Mouse (Mus musculus) ES-E14 (cell line): ENCODE measurements around the gene Grsf1. TPM values are rescaled to one million over a fixed set of nuclear protein-coding genes. Genes with fewer than 3 reads are reported as not detected.

Experiments used
- DNase-seq: peaks from one replicate; pipeline ENCODE4 v3.0.0-alpha.2; 2013; ENCODE audit warnings: low read depth, low spot score
- H3K27ac ChIP-seq: 2 replicates; pipeline ENCODE4 v1.5.1; 2012; ENCODE audit warnings: low read depth, mild to moderate bottlenecking, low read length, moderate library complexity, mixed read lengths; ENCODE audit not compliant: poor library complexity, insufficient read depth, severe bottlenecking
- H3K36me3 ChIP-seq: 2 replicates; pipeline ENCODE4 v1.6.1; 2012; ENCODE audit warnings: mild to moderate bottlenecking, low read length, moderate library complexity, mixed read lengths; ENCODE audit not compliant: control insufficient read depth, poor library complexity, insufficient read depth, severe bottlenecking
- H3K4me1 ChIP-seq, 2 experiments: fragments of 150-350 bp in 1 of 2; sonication (generic) in 1 of 2; 2 replicates each; pipeline ENCODE4 v1.6.1; 2012; ENCODE audit warnings: low read length in 2 of 2, mild to moderate bottlenecking in 1 of 2, mixed read lengths in 1 of 2; ENCODE audit not compliant: control insufficient read depth in 2 of 2, insufficient read depth in 2 of 2, poor library complexity in 1 of 2
- H3K4me3 ChIP-seq, 2 experiments: fragments of 150-350 bp in 1 of 2; sonication (generic) in 1 of 2; 2 replicates each; pipeline ENCODE4 v1.5.1; 2012; ENCODE audit warnings: low read length in 2 of 2, low read depth in 1 of 2, mild to moderate bottlenecking in 1 of 2, mixed read lengths in 1 of 2; ENCODE audit not compliant: insufficient read depth in 1 of 2, poor library complexity in 1 of 2, severe bottlenecking in 1 of 2
- H3K9ac ChIP-seq: 2 replicates; pipeline ENCODE4 v1.6.1; 2012; ENCODE audit warnings: low read depth, mild to moderate bottlenecking, low read length, mixed read lengths; ENCODE audit not compliant: poor library complexity, insufficient read depth, severe bottlenecking
- H3K9me3 ChIP-seq: fragments of 150-350 bp; sonication (generic); 2 replicates; pipeline ENCODE4 v1.6.1; 2012; ENCODE audit warnings: low read depth, mild to moderate bottlenecking, low read length; ENCODE audit not compliant: control insufficient read depth, insufficient read depth
- CHD2 ChIP-seq: IDR thresholded peaks from 2 replicates; pipeline ENCODE4 v1.6.1; 2014; ENCODE audit warnings: mild to moderate bottlenecking, low read depth, low read length, inconsistent platforms
- HCFC1 ChIP-seq: IDR thresholded peaks from 2 replicates; pipeline ENCODE4 v1.6.1; 2012; ENCODE audit warnings: low read length, inconsistent platforms, borderline replicate concordance; ENCODE audit not compliant: insufficient read depth
- MAFK ChIP-seq: IDR thresholded peaks from 2 replicates; pipeline ENCODE4 v1.6.1; 2014; ENCODE audit warnings: mild to moderate bottlenecking, low read depth, low read length, inconsistent platforms; ENCODE audit not compliant: insufficient read depth
- ZC3H11A ChIP-seq: IDR thresholded peaks from 2 replicates; pipeline ENCODE4 v1.6.1; 2012; ENCODE audit warnings: low read depth, mild to moderate bottlenecking, inconsistent platforms, low read length, borderline replicate concordance
- ZNF384 ChIP-seq: IDR thresholded peaks from 2 replicates; pipeline ENCODE4 v1.6.1; 2012; ENCODE audit warnings: low read depth, low read length, inconsistent platforms
- in situ Hi-C, 2 experiments: fragments of 600-800 bp; cut with MboI; formaldehyde crosslinking; loops; one replicate each; pipeline ENCODE4 v1.15.1; 2025; ENCODE audit warnings: low sequenced_read_pairs in 2 of 2, inconsistent platforms in 1 of 2; ENCODE audit not compliant: unreplicated experiment in 2 of 2
- total RNA-seq: library from RNA; depleted of rRNA; stranded (reverse); fragments of 300-350 nt; gene quantifications from 2 replicates; pipeline ENCODE4 v1.2.3, GENCODE M21; 2012

Gene Grsf1
- total RNA-seq, 1 experiment: 54.2 TPM

DNA sequence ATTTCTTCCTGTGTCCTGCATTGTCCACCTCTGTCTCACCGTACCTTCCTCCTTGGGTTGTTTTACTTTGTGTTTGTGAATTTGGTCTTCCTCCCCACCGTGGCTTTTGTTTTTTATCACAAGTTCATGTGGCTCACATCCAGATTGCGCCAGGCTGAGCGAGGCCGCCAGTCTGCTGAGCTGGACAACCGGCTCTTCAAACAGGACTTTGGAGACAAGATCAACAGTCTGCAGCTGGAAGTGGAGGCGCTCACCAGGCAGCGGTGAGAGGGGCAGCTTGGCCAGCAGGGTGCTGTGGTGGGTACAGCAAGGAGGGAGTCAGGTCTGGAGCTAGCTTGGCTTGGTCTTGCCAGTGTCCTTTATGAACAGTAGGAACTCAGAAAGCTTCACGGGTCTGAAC is 33.2 kb downstream of the Grsf1 start:
- Histone ChIP-seq H3K36me3 (peaks cover 4% of the 10 kb centered on the region; the same call in 1 of the 2 replicates), H3K4me3 (no peak overlapping the region), H3K9ac (no peak overlapping the region), H3K4me1 (no peaks in the 10 kb centered on the region), H3K27ac (no peak overlapping the region), H3K9me3 (no peaks in the 10 kb centered on the region)
- no peak for TF ChIP-seq ZC3H11A
- TF ChIP-seq HCFC1: no peak
- no peak for TF ChIP-seq ZNF384
- no peak for TF ChIP-seq MAFK
- no peak for TF ChIP-seq CHD2
- in situ Hi-C loops: no loop called here
- DNase-seq: no peak

DNA sequence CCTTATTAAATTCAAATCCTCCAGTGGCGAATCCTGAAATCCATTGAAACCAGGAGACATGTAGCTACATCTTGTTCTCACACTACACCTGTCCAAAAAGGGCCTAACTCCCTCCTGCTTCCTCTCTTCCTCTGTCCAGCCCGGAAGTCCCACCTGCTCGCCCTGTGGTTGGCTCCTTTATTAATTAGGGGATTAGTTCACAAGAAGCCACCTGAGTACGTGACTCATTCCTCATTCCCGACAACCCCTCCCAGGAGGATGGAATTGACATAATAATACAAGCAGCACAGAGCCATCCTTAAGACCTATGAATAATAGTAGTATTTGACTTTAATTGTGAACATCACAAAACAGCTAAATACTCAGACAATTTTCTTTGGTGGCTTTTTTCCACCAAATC is 41.9 kb downstream of the Grsf1 start:
- DNase-seq: no peak
- H3K9me3 ChIP-seq: no peaks in the 10 kb centered on the region
- TF ChIP-seq ZNF384 (no peak), ZC3H11A (no peak), MAFK (no peak), HCFC1 (no peak), CHD2 (no peak)
- H3K9ac ChIP-seq: no peak overlapping the region
- no peak overlapping the region for H3K27ac ChIP-seq
- in situ Hi-C loops: no loop called here
- H3K36me3 ChIP-seq: peaks cover 7% of the 10 kb centered on the region
- no peak overlapping the region for H3K4me3 ChIP-seq
- peaks cover 0 to 2% of the 10 kb centered on the region in 2 experiments; a peak in 1 of 4 replicates for H3K4me1 ChIP-seq

DNA sequence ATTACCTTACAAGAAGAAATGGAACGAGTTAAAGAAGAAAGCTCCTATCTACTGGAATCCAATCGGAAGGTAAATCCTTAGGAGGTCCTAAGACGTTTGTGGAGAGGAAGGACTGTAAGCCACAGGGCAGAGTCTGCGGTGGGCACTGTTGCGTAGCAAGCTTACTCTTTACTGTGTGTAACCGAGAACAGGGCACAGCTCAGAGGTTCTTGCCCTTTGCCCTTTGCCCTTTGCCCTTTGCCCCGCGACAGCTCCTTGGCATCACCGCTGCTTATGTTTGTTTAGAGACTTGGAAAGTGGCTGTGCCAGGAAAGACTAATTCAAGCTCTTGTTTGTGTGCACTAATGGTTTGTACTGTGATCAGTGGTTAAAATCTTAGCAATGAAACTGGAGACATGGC is 43.5 kb downstream of the Grsf1 start:
- peaks cover 5% of the 10 kb centered on the region for H3K36me3 ChIP-seq
- no peak overlapping the region for H3K4me3 ChIP-seq
- H3K4me1 ChIP-seq: peaks cover 0 to 2% of the 10 kb centered on the region in 2 experiments; a peak in 1 of 4 replicates
- TF ChIP-seq ZNF384: no peak
- TF ChIP-seq HCFC1: no peak
- TF ChIP-seq MAFK: no peak
- TF ChIP-seq CHD2: no peak
- no peak for TF ChIP-seq ZC3H11A
- no peak overlapping the region for H3K27ac ChIP-seq
- no peak overlapping the region for H3K9ac ChIP-seq
- DNase-seq: no peak
- H3K9me3 ChIP-seq: no peaks in the 10 kb centered on the region
- in situ Hi-C loops: no loop called here

DNA sequence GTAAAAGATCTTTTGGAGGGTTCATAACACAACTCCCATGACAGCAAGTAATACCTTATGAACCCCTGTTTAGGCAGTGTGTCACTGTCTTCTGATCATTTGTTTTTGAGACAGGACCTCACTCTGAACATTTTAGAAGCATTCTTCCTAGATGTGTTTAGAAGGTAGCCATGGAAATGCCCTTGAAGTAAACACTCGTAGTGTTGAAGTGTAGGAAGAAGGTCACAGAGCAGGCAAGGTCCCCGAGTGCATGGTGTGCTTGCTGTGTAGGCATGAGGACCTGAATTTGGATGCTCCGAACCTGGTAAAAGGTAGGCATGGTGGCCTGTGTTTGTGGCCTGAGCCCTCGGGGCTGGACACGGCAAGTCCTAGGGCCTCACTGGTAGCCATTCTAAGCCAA is 44.4 kb downstream of the Grsf1 start:
- H3K4me3 ChIP-seq: no peak overlapping the region
- no peaks in the 10 kb centered on the region for H3K9me3 ChIP-seq
- no peak for DNase-seq
- no peak overlapping the region for H3K9ac ChIP-seq
- no peak overlapping the region for H3K27ac ChIP-seq
- TF ChIP-seq HCFC1: no peak
- TF ChIP-seq ZC3H11A: no peak
- H3K4me1 ChIP-seq: peaks cover 0 to 2% of the 10 kb centered on the region in 2 experiments; a peak in 1 of 4 replicates
- no peaks in the 10 kb centered on the region for H3K36me3 ChIP-seq
- in situ Hi-C loops: no loop called here

DNA sequence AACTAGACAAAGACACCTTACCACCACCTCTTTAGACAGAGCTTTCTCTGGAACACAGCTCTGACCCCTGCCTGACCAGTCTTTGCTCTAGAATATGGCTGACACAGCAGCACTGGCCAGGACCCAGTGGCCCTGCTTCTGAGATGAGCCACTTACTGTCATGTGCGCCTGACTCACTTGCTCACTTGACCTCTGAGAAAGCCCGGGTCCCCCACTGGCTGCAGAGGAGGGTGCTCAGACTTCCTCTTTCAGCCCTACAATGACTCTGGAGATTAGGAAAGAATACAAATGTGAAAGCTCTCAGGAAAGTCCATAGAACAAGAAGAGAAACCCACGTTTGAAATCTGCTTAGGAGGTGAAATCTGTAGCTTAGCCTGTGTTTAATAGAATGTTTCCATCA is 45.1 kb downstream of the Grsf1 start:
- peaks cover 0 to 2% of the 10 kb centered on the region in 2 experiments; a peak in 1 of 4 replicates for H3K4me1 ChIP-seq
- no peaks in the 10 kb centered on the region for H3K36me3 ChIP-seq
- H3K9me3 ChIP-seq: no peaks in the 10 kb centered on the region
- no peak for DNase-seq
- in situ Hi-C loops: no loop called here
- no peak overlapping the region for H3K4me3 ChIP-seq
- H3K27ac ChIP-seq: no peak overlapping the region; the same call in 1 of the 2 replicates
- no peak overlapping the region for H3K9ac ChIP-seq
- TF ChIP-seq MAFK (peak; percentile 18; the same call in 1 of the 2 replicates), ZC3H11A (no peak), HCFC1 (no peak)
